Mouse (Mus musculus): Measurements from ENCODE around the gene Taar5. TPM values are rescaled to one million over a fixed set of nuclear protein-coding genes. Genes with fewer than 3 reads are reported as not detected.

Taar5 gene
- polyA plus RNA-seq, 1 experiment from 2014 or later = not detected

DNA sequence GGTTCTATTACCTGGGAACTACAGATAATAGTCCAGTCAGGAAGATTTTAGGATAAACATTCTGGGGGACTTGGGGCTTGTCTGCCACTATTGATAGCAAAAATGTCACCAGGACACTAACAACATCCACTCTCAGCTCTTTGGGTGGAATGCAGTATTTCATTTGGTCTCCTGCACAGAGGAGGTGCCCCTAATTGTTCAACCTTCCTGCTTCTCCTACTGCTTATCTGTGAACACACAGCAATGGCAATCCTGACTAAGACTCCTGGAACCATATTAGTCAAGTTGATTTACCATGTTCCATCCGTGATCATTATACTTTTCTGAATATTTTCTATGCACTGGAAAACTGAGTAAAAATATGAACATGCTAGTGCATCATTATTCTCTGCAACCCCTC lies 37.6 kb downstream of the Taar5 start:
- Histone ChIP-seq H3K27me3 (ENCODE audit: control insufficient read depth, insufficient read depth, low read length) (no peaks in the 10 kb centered on the region), H3K4me3 (ENCODE audit: control insufficient read depth in 1 of 2, insufficient read depth in 1 of 2, low read depth in 1 of 2, low read length in 2 of 2) (no peak overlapping the region), H3K9ac (ENCODE audit: low read length) (no peak overlapping the region), H3K4me2 (ENCODE audit: low read length) (no peak overlapping the region), H3K36me3 (ENCODE audit: control insufficient read depth, insufficient read depth, low read length) (no peaks in the 10 kb centered on the region), H3K4me1 (ENCODE audit: control insufficient read depth in 2 of 2, insufficient read depth in 2 of 2, low read length in 2 of 2) (peaks cover 0 to 3% of the 10 kb centered on the region in 2 experiments; a peak in 1 of 4 replicates), H3K27ac (replicated peaks in 1 of 2; ENCODE audit: control insufficient read depth in 1 of 2, insufficient read depth in 1 of 2, low read depth in 2 of 2, low read length in 2 of 2) (no peak overlapping the region), H3K9me3 (ENCODE audit: control insufficient read depth, low read length) (no peaks in the 10 kb centered on the region)
- 74% methylated on average over 1 of the region's 1 CpGs for WGBS
- no peak for ATAC-seq (ENCODE audit: insufficient number of reproducible peaks, insufficient read depth, low FRiP score, low read depth)

Other genes with a start within 250 kb of the Taar5 start
- 113 and 122 TPM in 2 replicates for gene Rps12, start 183.4 kb upstream of the Taar5 start, polyA plus RNA-seq (2014; fragmentation: Nextera tagmentation; extraction: Ambion mirVana)
- 9.3 and 11.4 TPM in 2 replicates for gene Slc18b1, start 173.7 kb upstream of the Taar5 start, polyA plus RNA-seq (2014; fragmentation: Nextera tagmentation; extraction: Ambion mirVana)
- 0.15 and 0.43 TPM in 2 replicates for gene Vnn3, start 119.2 kb upstream of the Taar5 start, polyA plus RNA-seq (2014; fragmentation: Nextera tagmentation; extraction: Ambion mirVana)
- 3.7 and 4.5 TPM in 2 replicates for gene Vnn1, start 76.0 kb upstream of the Taar5 start, polyA plus RNA-seq (2014; fragmentation: Nextera tagmentation; extraction: Ambion mirVana)
- not detected in 2 replicates for gene Taar1, start 50.4 kb upstream of the Taar5 start, polyA plus RNA-seq (2014; fragmentation: Nextera tagmentation; extraction: Ambion mirVana)
- gene Taar2, start 32.1 kb upstream of the Taar5 start, polyA plus RNA-seq (2014; fragmentation: Nextera tagmentation; extraction: Ambion mirVana) = not detected in 2 replicates
- gene Taar3, start 21.1 kb upstream of the Taar5 start, polyA plus RNA-seq (2014; fragmentation: Nextera tagmentation; extraction: Ambion mirVana) = not detected in 2 replicates
- not detected in 2 replicates for gene Taar4, start 10.2 kb upstream of the Taar5 start, polyA plus RNA-seq (2014; fragmentation: Nextera tagmentation; extraction: Ambion mirVana)
- gene Taar6, start 14.9 kb downstream of the Taar5 start, polyA plus RNA-seq (2014; fragmentation: Nextera tagmentation; extraction: Ambion mirVana) = not detected in 2 replicates
- gene Taar7a, start 22.8 kb downstream of the Taar5 start, polyA plus RNA-seq (2014; fragmentation: Nextera tagmentation; extraction: Ambion mirVana) = not detected in 2 replicates
- gene Taar7b, start 29.2 kb downstream of the Taar5 start, polyA plus RNA-seq (2014; fragmentation: Nextera tagmentation; extraction: Ambion mirVana) = not detected in 2 replicates
- not detected in 2 replicates for gene Taar7d, start 56.5 kb downstream of the Taar5 start, polyA plus RNA-seq (2014; fragmentation: Nextera tagmentation; extraction: Ambion mirVana)
- not detected in 2 replicates for gene Taar7e, start 66.9 kb downstream of the Taar5 start, polyA plus RNA-seq (2014; fragmentation: Nextera tagmentation; extraction: Ambion mirVana)
- not detected in 2 replicates for gene Taar7f, start 78.8 kb downstream of the Taar5 start, polyA plus RNA-seq (2014; fragmentation: Nextera tagmentation; extraction: Ambion mirVana)
- not detected in 2 replicates for gene Taar8a, start 105.8 kb downstream of the Taar5 start, polyA plus RNA-seq (2014; fragmentation: Nextera tagmentation; extraction: Ambion mirVana)
- not detected in 2 replicates for gene Taar8b, start 121.6 kb downstream of the Taar5 start, polyA plus RNA-seq (2014; fragmentation: Nextera tagmentation; extraction: Ambion mirVana)
- gene Taar8c, start 131.2 kb downstream of the Taar5 start, polyA plus RNA-seq (2014; fragmentation: Nextera tagmentation; extraction: Ambion mirVana) = not detected in 2 replicates
- not detected in 2 replicates for gene Taar9, start 138.8 kb downstream of the Taar5 start, polyA plus RNA-seq (2014; fragmentation: Nextera tagmentation; extraction: Ambion mirVana)
- gene Stx7, start 178.6 kb downstream of the Taar5 start, polyA plus RNA-seq (2014; fragmentation: Nextera tagmentation; extraction: Ambion mirVana) = 87.4 and 91.7 TPM in 2 replicates

All from heart, embryonic 14.5 days (tissue).